Mouse (Mus musculus): ENCODE measurements at regions not wholly inside any gene's neighbourhood (a gene's known extent, or its start where the extent isn't known, plus 50 kb on each side); places are given as distances from the start of the nearest gene placed in this dataset.

DNA sequence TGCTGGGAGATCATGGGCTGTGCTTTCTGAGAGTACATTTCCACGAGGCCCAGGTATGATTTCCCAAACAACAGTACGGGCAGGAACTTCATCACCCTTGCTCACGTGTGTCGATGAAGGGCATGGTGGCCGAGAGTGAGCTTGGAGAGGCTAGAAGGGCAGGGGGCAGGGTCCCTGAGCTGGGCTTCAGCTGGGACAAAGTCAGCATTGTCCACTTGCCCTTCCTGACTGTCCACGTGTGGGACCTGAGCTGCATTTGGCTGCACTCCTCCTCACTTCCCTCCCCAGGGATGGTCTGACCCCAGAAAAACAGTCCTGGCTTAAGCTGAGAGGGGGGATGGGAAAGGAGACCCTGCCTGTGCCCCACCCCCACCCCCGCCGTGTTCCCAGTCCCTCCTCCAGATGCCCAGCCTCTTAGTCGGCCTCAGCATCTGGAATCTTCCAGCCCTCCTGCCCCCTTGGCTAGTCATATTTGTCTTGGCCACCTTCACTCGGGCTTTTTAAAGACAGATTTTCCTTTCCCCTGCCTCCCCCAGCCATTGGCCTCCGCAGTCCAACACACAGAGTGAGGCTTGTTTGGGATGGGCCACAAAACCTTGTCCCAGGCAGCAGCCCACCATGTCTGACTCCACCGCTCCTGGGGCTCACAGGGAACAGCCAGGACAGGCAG lies 58.6 kb downstream of the Isg20 start:
- DNase-seq = no peak

DNA sequence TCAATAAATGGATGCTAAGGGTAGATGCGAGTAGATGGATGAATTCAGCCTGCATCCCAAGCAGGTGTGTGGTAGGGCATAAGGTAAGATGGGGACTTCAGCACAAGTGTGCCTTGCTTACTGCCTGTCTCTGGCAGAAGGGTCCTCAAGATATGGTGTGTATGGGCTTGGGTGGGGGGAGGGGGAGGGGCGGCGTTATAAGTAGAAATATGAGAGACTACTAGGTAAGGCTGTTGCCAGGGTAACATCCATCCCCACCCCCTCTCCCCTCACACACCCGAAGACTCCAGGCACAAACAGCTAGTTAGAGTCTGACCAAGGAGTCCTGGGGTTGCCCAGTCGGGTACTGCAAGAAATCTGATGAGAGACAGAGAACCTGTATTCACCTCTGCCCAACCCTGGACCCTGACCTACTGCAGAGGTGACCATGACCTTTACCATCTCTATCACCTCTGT lies 63.5 kb upstream of the Acan start:
- DNase-seq = no peak

DNA sequence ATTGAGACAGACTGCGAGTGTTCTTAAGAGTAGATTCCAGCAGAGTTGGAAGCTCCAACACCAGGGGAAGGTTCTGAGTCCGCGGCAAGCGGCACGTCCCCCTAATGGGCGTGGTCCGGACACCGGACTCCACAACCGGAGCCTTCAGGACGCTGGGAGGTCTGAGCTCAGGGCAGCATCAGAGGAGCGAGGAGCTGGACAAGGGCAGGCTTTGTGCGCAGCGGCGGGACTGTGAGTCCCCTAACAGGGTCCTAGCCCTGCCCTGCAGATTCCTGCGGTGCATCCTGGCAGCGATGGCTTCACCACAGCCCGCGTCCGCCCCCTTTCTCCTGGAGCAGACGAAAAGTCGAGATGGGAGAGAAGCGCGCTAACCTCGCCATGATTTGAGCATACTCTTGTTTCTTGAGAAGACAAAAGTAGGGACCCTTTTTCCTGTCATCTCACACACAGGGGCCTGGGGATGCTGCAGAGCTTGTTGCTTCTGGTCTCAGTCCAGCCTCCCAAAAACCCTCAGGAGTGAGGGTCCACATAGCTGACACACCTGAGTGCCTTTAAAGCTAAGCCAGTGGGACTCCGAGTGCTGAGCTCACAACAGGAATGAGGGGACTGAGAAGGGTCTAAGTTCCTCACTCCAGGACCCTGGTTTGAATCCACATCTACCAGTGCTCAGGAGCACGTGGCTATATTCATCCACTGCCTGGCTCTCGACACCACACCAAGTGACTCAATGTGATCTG lies 62.8 kb upstream of the Acan start:
- DNase-seq = peak; percentile 20

DNA sequence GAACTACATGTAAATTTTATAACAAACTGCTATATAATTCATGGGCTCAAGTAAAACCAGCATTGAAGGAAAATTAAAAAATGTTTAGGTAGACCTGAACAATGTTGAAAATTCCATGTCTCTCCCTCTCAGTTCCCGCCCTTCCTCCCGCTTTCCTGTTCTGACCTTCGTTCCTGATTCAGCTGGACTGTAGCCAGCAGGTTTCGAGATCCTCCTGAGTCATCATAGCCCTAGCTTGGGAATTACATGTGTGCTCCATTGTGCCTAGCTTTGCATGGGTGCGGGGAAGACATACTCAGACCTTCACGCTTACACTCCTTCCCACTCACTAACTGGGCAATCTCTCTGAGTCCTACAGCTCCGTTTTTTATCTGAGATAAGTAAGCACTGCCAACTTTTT lies 60.3 kb upstream of the Acan start:
- no peak for DNase-seq

DNA sequence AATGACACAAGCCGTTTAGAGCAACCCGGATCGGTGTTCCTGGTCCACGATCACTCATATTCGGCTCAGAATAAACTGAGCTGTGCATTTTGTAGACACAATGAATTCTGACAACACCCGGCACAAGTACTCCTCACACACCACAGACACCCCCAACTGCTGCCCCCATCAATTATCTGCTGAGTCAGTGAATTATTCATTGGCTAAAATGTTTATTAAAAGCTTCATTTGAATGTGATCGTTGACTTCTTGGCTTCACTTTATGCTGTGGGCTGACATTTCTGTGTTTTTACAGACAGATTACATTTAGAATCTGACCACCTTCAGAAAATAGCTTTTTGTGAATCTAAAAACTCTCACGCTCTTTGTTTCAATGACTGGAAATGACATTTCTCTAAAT lies 59.1 kb upstream of the Acan start:
- no peak for DNase-seq

DNA sequence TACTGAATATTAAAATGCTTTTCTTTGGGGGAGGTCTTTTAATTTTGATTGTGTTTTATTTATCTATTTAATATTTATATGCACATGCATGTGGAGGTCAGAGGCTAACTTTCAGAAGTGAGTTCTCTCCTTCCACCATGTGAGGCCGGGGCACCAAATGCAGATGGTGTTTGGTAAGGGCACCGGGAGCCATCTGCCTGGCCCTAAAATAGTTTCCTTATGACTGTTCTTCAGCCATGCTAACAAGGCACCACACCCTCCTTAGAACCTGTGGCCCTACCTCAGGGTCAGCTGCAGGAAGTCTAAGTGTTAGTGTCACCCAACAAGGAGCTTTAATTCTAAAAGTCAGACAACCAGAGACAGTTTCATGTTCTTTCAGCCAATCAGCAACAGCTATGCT lies 58.2 kb upstream of the Acan start:
- no peak for DNase-seq

DNA sequence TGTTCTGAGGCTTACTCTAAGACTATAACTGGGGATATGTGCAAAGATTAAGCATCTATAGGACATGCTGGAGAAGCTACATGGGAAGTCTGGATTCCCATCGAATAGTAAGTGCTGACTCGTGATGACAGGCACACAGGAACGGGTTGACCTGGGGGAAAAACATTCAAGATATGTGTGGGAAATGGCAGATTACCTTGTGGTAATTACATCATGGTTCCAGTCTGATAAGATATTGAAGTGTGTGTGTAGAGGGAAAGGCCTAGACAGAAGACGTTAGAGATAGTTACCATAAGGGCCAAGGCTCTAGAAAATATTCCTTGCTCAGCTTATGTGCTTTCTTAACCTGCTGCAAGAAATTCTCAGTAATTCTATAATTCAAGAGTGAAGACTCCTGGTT lies 57.5 kb upstream of the Acan start:
- DNase-seq = no peak
